Mouse (Mus musculus): Measurements from ENCODE around the gene Shld1.

The Shld1 gene

DNA sequence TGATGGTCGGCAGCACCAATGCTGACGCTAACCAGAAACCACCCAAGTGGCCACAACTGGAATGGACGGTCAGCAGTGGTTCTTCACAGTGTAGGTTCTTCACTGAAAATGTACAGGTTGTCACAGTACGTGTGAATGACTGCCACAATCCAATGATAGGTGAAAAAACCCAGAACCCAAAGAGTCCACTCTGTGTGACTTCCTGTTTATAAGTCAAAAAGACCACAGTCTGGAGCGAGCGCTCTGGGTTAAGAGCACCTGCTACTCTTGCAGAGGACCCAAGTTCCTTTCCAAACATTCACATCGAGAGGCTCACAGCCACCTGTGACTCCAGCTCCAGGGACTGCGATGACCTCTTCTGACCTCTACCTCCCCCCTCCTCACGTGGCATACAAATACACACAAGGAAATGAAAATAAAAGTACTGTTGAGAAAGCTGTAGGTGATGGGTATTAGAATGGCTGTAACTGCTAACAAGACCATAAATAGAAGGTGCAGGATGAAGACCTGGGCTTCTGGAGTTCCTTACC, 38.7 kb downstream of the Shld1 start:
- no peak for DNase-seq

- DNase-seq, result no peak
These were observed 39.4 kb downstream of the Shld1 start for GRCm38 (mm10) chr2:132726156-132726555.

- no peak for DNase-seq
These were observed 46.2 kb downstream of the Shld1 start for GRCm38 (mm10) chr2:132732940-132733339.

GRCm38 (mm10) chr2:132733603-132734573, 47.2 kb downstream of the Shld1 start:
- no peak for DNase-seq

DNA sequence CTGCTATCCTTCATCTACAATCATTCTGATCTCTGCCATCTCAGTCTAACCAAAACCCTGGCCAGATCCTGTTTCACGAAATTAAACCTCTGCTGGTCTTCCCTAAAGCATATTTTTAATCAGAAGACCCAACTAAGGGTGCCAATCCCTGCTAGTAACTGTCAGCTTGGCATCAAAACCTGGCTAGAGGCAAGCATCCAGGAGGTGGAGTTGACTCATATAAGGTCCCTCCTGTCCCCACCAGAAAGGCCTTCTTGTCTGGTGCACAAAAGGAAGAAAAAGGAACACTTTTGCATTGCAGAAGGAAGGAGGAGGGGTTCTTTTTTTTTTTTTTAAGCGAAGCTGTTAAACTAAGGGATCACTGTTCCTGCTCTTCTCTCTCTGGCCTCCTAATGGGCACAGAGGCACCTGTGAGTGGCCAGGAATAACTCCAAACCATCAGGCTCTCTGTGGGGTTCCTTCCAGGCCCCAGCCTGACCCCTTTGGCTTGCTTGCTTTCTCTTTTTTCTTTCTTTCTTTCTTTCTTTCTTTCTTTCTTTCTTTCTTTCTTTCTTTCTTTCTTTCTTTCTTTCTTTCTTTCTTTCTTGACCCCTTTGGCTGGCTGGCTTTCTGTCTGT, 52.2 kb downstream of the Shld1 start:
- peak; percentile 80 to 83 for DNase-seq

DNA sequence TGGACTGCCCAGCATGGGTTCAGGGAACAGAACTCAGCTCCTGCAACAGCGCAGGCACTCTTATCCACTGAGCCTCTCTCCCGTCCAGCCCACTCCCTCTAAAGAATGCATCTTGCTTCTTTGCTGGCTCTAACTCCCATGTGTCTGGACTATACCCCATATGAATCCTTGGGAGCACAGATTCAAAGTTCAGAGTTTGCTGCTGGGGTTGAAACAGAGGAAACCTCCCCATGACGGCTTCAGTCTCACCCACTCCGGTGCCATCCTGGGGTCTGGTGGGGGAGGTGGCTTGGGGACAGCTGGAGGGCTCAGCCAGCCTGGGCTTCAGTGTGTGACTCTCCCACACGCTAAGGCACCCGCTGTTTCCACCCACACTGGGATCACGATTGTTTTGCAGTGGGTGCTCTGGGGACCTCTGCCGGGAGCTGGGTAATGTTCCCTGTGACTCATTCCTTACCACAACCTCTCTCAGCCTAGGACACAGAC, 55.2 kb downstream of the Shld1 start:
- no peak for DNase-seq

DNA sequence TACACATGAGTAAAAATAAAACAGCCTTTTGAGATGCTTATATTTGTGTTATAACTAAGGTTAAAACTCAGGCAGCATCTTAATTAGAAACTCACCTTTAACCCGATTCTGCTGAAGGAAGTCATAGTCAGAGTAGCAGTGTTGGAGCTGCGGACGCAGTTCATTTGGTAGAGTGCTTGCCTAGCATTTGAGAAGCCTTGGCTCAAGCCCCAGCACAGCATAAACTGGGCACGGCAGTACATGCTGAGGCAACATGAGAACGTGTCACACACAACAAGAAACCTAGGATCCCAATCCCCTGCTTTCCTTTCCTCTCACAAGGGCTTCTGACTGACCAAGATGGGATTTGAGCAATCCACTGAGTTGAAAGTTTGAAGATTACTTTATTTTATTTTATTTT, 58.1 kb downstream of the Shld1 start:
- DNase-seq, result peak; percentile 54 to 67

- no peak for DNase-seq
These were observed 59.4 kb downstream of the Shld1 start for GRCm38 (mm10) chr2:132746108-132746507.

DNA sequence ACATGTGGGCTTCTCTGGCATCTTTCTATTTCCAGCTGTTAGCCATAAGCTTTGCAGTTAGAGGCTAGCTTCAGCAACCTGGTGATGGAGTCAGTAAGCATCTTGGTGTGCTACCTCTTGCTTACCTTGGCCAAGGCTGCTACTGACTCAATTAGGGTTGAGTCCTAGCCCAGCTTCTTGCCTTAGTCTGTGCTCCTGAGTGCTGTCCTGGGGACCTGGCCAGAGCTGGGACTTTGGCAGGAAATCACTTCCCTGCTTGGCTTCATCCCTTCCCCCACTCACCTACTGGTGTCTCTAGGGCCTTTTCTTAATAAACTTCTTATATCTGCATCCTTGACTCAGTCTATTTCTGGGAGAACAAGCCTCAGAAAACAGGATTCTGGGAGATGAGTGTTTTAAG, 64.0 kb downstream of the Shld1 start:
- DNase-seq, result peak; percentile 51 to 59

- peak; percentile 82 to 89 for DNase-seq
These were observed 64.7 kb downstream of the Shld1 start for GRCm38 (mm10) chr2:132751141-132752066.

DNA sequence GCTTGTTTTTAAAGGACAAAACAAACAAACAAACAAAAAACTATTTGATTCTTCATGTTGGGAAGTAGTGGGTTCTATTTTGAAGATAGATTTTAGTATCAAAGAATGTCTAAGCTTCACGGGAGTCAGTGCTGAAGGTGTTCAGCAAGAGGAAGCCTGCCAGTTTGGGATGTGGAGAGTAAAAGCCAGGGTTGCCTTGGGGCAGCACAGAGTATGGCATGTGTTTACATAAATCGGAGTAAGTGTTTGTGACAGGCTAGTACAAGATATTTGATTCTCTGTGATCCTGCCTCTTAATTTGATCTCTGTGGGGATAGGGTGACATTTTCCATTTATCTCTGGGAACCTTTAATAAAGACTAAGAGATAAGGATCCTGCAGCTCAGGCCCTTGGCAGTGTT, 65.7 kb downstream of the Shld1 start:
- DNase-seq, result peak in 1 of 2 experiments; percentile 42

DNA sequence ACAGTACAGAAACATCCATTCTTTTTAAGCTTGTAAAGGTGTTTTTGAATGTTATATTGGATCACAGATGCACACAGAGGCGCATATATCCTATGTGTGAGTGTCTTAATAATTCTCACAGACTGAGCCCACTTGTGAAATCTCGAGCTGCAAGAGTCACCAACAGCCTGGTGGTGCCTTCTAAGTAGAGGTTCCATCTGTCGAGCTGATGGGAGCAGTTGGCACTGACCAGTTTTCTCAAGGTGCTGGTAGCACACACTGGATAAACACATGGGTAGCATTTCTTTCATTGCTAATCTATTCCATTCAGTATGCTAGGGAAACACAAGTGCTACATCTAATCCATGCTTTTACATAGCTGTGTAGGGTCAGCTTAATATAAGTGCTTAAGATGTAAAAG, 66.4 kb downstream of the Shld1 start:
- DNase-seq, result peak; percentile 62 to 64

DNA sequence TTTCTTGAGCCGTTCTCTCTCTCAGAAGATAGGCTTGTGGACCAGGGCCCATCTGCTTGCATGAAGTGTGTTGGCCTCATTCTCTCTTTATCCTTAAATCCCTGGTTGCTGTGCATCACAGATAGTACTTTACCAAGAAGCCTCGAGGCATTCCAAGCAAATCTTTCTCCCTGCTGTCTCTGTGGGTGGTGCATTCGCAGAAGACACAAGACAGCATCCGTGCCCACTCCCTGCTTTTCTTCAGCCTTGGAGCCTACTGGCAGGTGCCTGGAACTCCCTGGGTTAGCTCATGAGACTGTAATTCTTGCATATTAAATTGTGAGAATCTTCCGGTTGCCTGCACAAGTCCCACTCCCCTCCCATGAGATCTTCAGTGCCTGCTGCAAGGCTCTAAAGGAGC, 71.2 kb downstream of the Shld1 start:
- no peak for DNase-seq

DNA sequence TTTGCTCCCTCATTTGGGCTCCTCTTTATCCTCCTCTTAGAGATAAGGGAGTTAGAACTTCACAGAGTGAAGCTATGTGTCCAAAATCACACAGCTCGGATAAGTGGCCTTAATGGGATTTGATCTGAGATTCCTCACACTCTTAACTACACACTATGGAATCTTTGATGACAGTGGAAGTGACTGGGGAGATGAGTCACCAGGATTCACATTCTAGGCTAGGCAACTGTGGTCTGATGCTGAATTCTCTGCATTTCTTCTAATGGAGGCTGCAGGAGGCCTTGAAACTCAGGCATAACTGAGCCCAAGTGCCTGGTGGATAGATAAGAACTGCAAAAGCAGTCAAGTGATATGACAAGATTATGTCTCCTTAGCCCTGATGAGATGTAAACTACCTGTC, 84.1 kb downstream of the Shld1 start:
- no peak for DNase-seq

DNA sequence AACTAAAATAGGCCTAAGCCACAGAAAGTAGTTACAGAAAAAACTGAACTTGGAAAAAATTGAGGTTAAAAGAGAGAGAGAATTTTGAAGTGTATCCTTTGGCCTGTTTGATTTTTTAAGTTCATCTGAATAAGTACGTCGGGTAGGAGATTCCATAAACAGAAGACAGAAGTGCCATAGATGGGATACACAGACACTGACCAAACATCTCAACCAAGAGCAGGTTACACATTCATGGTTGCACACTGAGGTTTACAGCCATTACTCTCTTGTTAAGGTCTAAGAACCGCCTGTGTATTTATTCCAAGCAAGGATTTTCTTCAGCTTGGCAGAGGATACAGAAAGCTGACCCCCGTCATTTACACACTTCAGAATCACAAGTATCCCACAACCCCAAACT, 94.2 kb downstream of the Shld1 start, which contains the start of gene Chgb:
Chgb (plus strand) TSS at position 301 of the 400 bp plus-strand sequence.
- DNase-seq, result no peak

DNA sequence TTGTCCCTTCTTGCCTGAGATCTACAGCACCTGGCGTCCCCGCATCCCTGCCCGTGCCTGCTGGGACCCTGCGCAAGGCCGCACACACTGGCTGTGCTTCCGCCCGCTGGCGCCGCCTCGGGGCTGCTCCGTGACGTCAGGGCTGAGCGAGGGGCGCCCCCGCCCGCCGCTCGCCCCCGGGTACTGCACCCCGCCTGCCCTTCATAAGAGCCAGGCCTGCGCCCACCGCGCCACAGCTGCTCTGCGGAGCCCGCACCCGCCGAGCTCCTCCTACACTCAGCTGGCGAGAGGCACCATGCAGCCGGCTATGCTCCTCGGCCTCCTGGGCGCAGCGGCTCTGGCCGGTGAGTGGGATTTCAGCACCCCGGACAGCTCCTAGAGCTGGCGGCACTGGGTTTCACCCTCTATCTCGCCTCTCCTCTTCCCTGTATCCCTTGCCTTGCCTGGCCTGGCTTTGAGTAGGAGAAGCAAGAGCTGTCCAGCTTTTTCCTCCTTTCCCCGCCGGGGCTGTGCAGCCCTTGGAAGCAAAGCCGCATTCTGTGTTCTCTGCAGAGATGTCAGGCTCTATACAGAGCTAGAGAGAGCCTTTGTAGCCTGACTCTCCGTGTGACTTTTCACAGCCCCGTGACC, 94.8 kb downstream of the Shld1 start:
- DNase-seq, result peak; percentile 89 to 93

DNA sequence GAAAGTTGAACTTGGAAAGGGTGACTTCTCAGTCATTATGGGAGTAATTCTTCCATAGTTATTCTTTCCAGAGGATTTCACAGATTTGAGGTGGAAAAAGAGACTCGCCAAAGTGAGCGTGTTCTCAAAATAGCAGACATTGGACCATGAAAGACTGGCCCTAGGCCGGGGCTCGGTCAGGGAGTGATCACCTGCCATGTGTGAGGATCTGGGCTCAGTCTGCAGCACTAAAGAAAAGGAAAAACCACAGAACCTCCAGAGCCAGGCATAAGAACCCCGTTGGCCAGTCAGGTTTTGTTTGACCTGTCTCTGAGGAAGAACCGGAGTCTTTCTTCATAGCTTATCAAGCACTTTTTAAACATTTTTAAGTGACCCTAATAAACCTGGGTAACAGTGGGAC, 97.3 kb downstream of the Shld1 start:
- DNase-seq, result peak; percentile 47 to 61

GRCm38 (mm10) chr2:132793441-132794203, 106.9 kb downstream of the Shld1 start:
- DNase-seq, result peak; percentile 84 to 86

- DNase-seq, result peak; percentile 40 to 46
These were observed 107.5 kb downstream of the Shld1 start for GRCm38 (mm10) chr2:132794204-132794586.

Data from cerebellum, postnatal 10 days (tissue).